Mouse (Mus musculus) heart, postnatal 4 days (tissue): ENCODE data around the gene Tfe3. TPM values are rescaled to one million over a fixed set of nuclear protein-coding genes. Genes with fewer than 3 reads are reported as not detected.
"Not testable (repeated sequence)": the region's sequence is repeated elsewhere in the genome, so short reads cannot be mapped to it uniquely, and the experiment has no call there.

ENCODE experiments used
- DNase-seq: peaks from one replicate; pipeline ENCODE4 v3.0.0; 2021
- total RNA-seq, 2 experiments: library from RNA; stranded (reverse); gene quantifications; 2 replicates each; pipeline ENCODE4 v1.2.3; 2021

Tfe3 gene
- total RNA-seq, 2 experiments from 2014 or later, result 16.2 to 16.5 TPM

- not testable (repeated sequence) for DNase-seq
These were observed 8.7 kb upstream of the Tfe3 start for GRCm38 (mm10) chrX:7753627-7754026.

GRCm38 (mm10) chrX:7762921-7763197 is 499 bp downstream of the Tfe3 start:
- DNase-seq, result no peak

GRCm38 (mm10) chrX:7763631-7764393 is 1.5 kb downstream of the Tfe3 start:
- peak; percentile 27 for DNase-seq

GRCm38 (mm10) chrX:7764657-7765280 is 2.4 kb downstream of the Tfe3 start:
- no peak for DNase-seq

- DNase-seq, result no peak
These were observed 2.9 kb downstream of the Tfe3 start for GRCm38 (mm10) chrX:7765281-7765670.

- DNase-seq, result peak; percentile 32
These were observed 3.4 kb downstream of the Tfe3 start for GRCm38 (mm10) chrX:7765764-7766163.

- no peak for DNase-seq
These were observed 7.1 kb downstream of the Tfe3 start for GRCm38 (mm10) chrX:7769302-7770017.

GRCm38 (mm10) chrX:7772766-7773165 is 10.4 kb downstream of the Tfe3 start:
- no peak for DNase-seq

GRCm38 (mm10) chrX:7775501-7776205 is 13.3 kb downstream of the Tfe3 start:
- no peak for DNase-seq

- DNase-seq, result peak; percentile 68
These were observed 14.1 kb downstream of the Tfe3 start for GRCm38 (mm10) chrX:7776329-7777082.

- DNase-seq, result no peak
These were observed 16.3 kb downstream of the Tfe3 start for GRCm38 (mm10) chrX:7778450-7779244.

GRCm38 (mm10) chrX:7779294-7779693 is 16.9 kb downstream of the Tfe3 start:
- no peak for DNase-seq

- no peak for DNase-seq
These were observed 20.3 kb downstream of the Tfe3 start for GRCm38 (mm10) chrX:7782603-7783092.

GRCm38 (mm10) chrX:7789542-7790136 is 27.3 kb downstream of the Tfe3 start, which contains the start of gene Gripap1:
Gripap1 (plus strand) TSS chrX:7789765.
- peak; percentile 71 for DNase-seq

GRCm38 (mm10) chrX:7790309-7790708 is 27.9 kb downstream of the Tfe3 start:
- no peak for DNase-seq

GRCm38 (mm10) chrX:7793361-7793760 is 31.0 kb downstream of the Tfe3 start:
- DNase-seq, result no peak

GRCm38 (mm10) chrX:7795016-7795415 is 32.7 kb downstream of the Tfe3 start:
- peak; percentile 60 for DNase-seq

GRCm38 (mm10) chrX:7797327-7797726 is 35.0 kb downstream of the Tfe3 start:
- no peak for DNase-seq

GRCm38 (mm10) chrX:7802157-7802556 is 39.8 kb downstream of the Tfe3 start:
- not testable (repeated sequence) for DNase-seq

GRCm38 (mm10) chrX:7815016-7815415 is 52.7 kb downstream of the Tfe3 start:
- peak; percentile 47 for DNase-seq
